Mouse (Mus musculus) CH12.LX (cell line): Measurements from ENCODE around the gene Scarb1. TPM values are rescaled to one million over a fixed set of nuclear protein-coding genes. Genes with fewer than 3 reads are reported as not detected.

Experiments used
- DNase-seq: peaks from one replicate; pipeline ENCODE4 v3.0.0-alpha.2; 2013; ENCODE audit errors: extremely low read depth
- H3K27ac ChIP-seq: 2 replicates; pipeline ENCODE4 v1.5.1; 2012; ENCODE audit warnings: low read depth, mild to moderate bottlenecking, control low read depth, moderate library complexity; ENCODE audit not compliant: insufficient read depth
- H3K27me3 ChIP-seq: replicated peaks from 2 replicates; pipeline ENCODE3; 2012; ENCODE audit warnings: inconsistent platforms
- H3K36me3 ChIP-seq, 2 experiments: replicated peaks in 1 of 2; 2 replicates each; pipeline versions ENCODE3 to v1.6.1; 2012; ENCODE audit warnings: inconsistent platforms in 1 of 2, low read length in 1 of 2, mild to moderate bottlenecking in 1 of 2, mixed read lengths in 1 of 2, moderate library complexity in 1 of 2; ENCODE audit not compliant: control insufficient read depth in 1 of 2, insufficient read depth in 1 of 2
- H3K4me1 ChIP-seq, 2 experiments: 2 replicates each; pipeline ENCODE4 v1.6.1; 2012; ENCODE audit warnings: inconsistent platforms in 1 of 2, moderate library complexity in 1 of 2; ENCODE audit not compliant: insufficient read depth in 2 of 2, control insufficient read depth in 1 of 2
- H3K4me2 ChIP-seq: 2 replicates; pipeline ENCODE4 v1.6.1; 2012; ENCODE audit warnings: low read depth, mild to moderate bottlenecking, control low read depth; ENCODE audit not compliant: poor library complexity, insufficient read depth, severe bottlenecking
- H3K4me3 ChIP-seq, 3 experiments: fragments of 150-350 bp in 1 of 3; sonication (generic) in 1 of 3; replicated peaks in 1 of 3; 2 replicates each; pipeline versions ENCODE3 to v1.5.1; 2011 to 2012; ENCODE audit warnings: low read depth in 2 of 3, low read length in 2 of 3, mild to moderate bottlenecking in 2 of 3, moderate library complexity in 2 of 3, control low read depth in 1 of 3, improper control_type of control experiment in 1 of 3, inconsistent platforms in 1 of 3, mixed read lengths in 1 of 3; ENCODE audit not compliant: poor library complexity in 1 of 3
- H3K79me2 ChIP-seq: replicated peaks from 2 replicates; pipeline ENCODE4 v1.6.1; 2012; ENCODE audit warnings: mild to moderate bottlenecking, moderate library complexity; ENCODE audit not compliant: control insufficient read depth, poor library complexity, insufficient read depth, severe bottlenecking; ENCODE audit errors: extremely low read depth
- H3K9ac ChIP-seq: 2 replicates; pipeline ENCODE4 v1.6.1; 2012; ENCODE audit warnings: low read depth, mild to moderate bottlenecking, control low read depth, moderate library complexity; ENCODE audit not compliant: insufficient read depth
- H3K9me3 ChIP-seq: replicated peaks from 2 replicates; pipeline ENCODE3; 2012; ENCODE audit warnings: low read length, inconsistent platforms, mixed read lengths
- BHLHE40 ChIP-seq: IDR thresholded peaks from 2 replicates; pipeline ENCODE4 v1.6.1; 2011; ENCODE audit warnings: mild to moderate bottlenecking, low read depth, low read length, improper control_type of control experiment
- CTCF ChIP-seq, 2 experiments: IDR thresholded peaks in 1 of 2; conservative IDR thresholded peaks in 1 of 2; 2 replicates each; pipeline ENCODE4 v1.5.1; 2011 to 2012; ENCODE audit warnings: low read depth in 2 of 2, low read length in 2 of 2, improper control_type of control experiment in 1 of 2, inconsistent platforms in 1 of 2, mild to moderate bottlenecking in 1 of 2, moderate library complexity in 1 of 2
- E2F4 ChIP-seq: IDR thresholded peaks from 2 replicates; pipeline ENCODE4 v1.6.1; 2011; ENCODE audit warnings: low read depth, low read length, improper control_type of control experiment; ENCODE audit not compliant: insufficient replicate concordance
- ETS1 ChIP-seq: conservative IDR thresholded peaks from 2 replicates; pipeline ENCODE4 v1.6.1; 2012; ENCODE audit warnings: low read depth, mild to moderate bottlenecking, inconsistent platforms, low read length, improper control_type of control experiment, moderate library complexity
- JUN ChIP-seq: IDR thresholded peaks from 2 replicates; pipeline ENCODE4 v1.6.1; 2011; ENCODE audit warnings: low read depth, mild to moderate bottlenecking, low read length, improper control_type of control experiment, moderate library complexity; ENCODE audit not compliant: insufficient read depth
- KAT2A ChIP-seq: IDR thresholded peaks from 2 replicates; pipeline ENCODE4 v1.6.1; 2012; ENCODE audit warnings: low read length, improper control_type of control experiment, inconsistent platforms; ENCODE audit not compliant: insufficient replicate concordance
- MAZ ChIP-seq: IDR thresholded peaks from 2 replicates; pipeline ENCODE4 v1.6.1; 2012; ENCODE audit warnings: low read depth, mild to moderate bottlenecking, inconsistent platforms, low read length, improper control_type of control experiment, moderate library complexity
- MEF2A ChIP-seq: IDR thresholded peaks from 2 replicates; pipeline ENCODE4 v1.6.1; 2014; ENCODE audit warnings: low read depth, mild to moderate bottlenecking, inconsistent platforms, low read length, improper control_type of control experiment, borderline replicate concordance
- MXI1 ChIP-seq: IDR thresholded peaks from 2 replicates; pipeline ENCODE4 v1.6.1; 2011; ENCODE audit warnings: mild to moderate bottlenecking, low read depth, low read length, improper control_type of control experiment
- MYC ChIP-seq: IDR thresholded peaks from 2 replicates; pipeline ENCODE4 v1.6.1; 2011; ENCODE audit warnings: low read depth, mild to moderate bottlenecking, improper control_type of control experiment, low read length
- NRF1 ChIP-seq: IDR thresholded peaks from 2 replicates; pipeline ENCODE4 v1.6.1; 2014; ENCODE audit warnings: low read depth, mild to moderate bottlenecking, inconsistent platforms, low read length, improper control_type of control experiment, moderate library complexity
- POLR2AphosphoS2 ChIP-seq: IDR thresholded peaks from 2 replicates; pipeline ENCODE4 v1.6.1; 2011; ENCODE audit warnings: low read depth, low read length, improper control_type of control experiment
- RAD21 ChIP-seq: IDR thresholded peaks from 2 replicates; pipeline ENCODE4 v1.6.1; 2011; ENCODE audit warnings: low read depth, mild to moderate bottlenecking, low read length, improper control_type of control experiment, moderate library complexity
- SIN3A ChIP-seq: IDR thresholded peaks from 2 replicates; pipeline ENCODE4 v1.6.1; 2012; ENCODE audit warnings: low read length, improper control_type of control experiment, inconsistent platforms
- SMC3 ChIP-seq: IDR thresholded peaks from 2 replicates; pipeline ENCODE4 v1.6.1; 2011; ENCODE audit warnings: low read depth, low read length, improper control_type of control experiment
- TCF12 ChIP-seq: IDR thresholded peaks from 2 replicates; pipeline ENCODE4 v1.6.1; 2014; ENCODE audit warnings: low read depth, mild to moderate bottlenecking, inconsistent platforms, low read length, improper control_type of control experiment
- USF1 ChIP-seq: IDR thresholded peaks from 2 replicates; pipeline ENCODE4 v1.6.1; 2014; ENCODE audit warnings: low read depth, mild to moderate bottlenecking, inconsistent platforms, low read length, improper control_type of control experiment
- ZC3H11A ChIP-seq: IDR thresholded peaks from 2 replicates; pipeline ENCODE4 v1.6.1; 2012; ENCODE audit warnings: low read depth, mild to moderate bottlenecking, inconsistent platforms, low read length, improper control_type of control experiment
- ZKSCAN1 ChIP-seq: IDR thresholded peaks from 2 replicates; pipeline ENCODE4 v1.6.1; 2012; ENCODE audit warnings: low read depth, inconsistent platforms, low read length, improper control_type of control experiment, borderline replicate concordance
- ZNF384 ChIP-seq: IDR thresholded peaks from 2 replicates; pipeline ENCODE4 v1.6.1; 2012; ENCODE audit warnings: low read depth, low read length, improper control_type of control experiment, inconsistent platforms
- dilution Hi-C: fragments of 300-500 bp; cut with MboI; formaldehyde crosslinking; loops from 2 replicates; pipeline ENCODE4 v1.14.3; 2020; ENCODE audit warnings: low sequenced_read_pairs; ENCODE audit not compliant: extremely low pct_unique_long_range_greater_than_20kb, extremely low pct_ligation_motif_present
- in situ Hi-C: fragments of 300-500 bp; cut with MboI; formaldehyde crosslinking; loops from 3 replicates; pipeline ENCODE4 v1.14.3; 2019; ENCODE audit warnings: low sequenced_read_pairs, low pct_ligation_motif_present, low pct_unique_long_range_greater_than_20kb, mixed read lengths
- polyA plus RNA-seq: library from polyadenylated mRNA; unstranded; fragments of >175 nt; gene quantifications from 2 replicates; pipeline ENCODE4 v1.2.1, GENCODE M21; 2012; ENCODE audit warnings: low read depth; ENCODE audit not compliant: insufficient read length
- total RNA-seq, 2 experiments: library from RNA; depleted of rRNA; stranded (reverse); fragments of 300-350 nt in 1 of 2; fragments of >200 nt in 1 of 2; gene quantifications; 2 replicates each; pipeline ENCODE4 v1.2.3; 2012 to 2014

Scarb1 gene
- total and polyA plus RNA-seq, 3 experiments, result 11.6 to 24.7 (median 20.0) TPM

GRCm38 (mm10) chr5:125368568-125368967, 27.7 kb upstream of the Scarb1 start (continued):
- no peak for TF ChIP-seq SIN3A
- peak; percentile 26 to 88; a peak in 2 of 4 replicates for TF ChIP-seq CTCF (conservative IDR thresholded peaks at IDR 0.05 in 1 of 2, IDR thresholded peaks at IDR 0.05 in 1 of 2; ENCODE audit: low read depth in 2 of 2, low read length in 2 of 2)
- TF ChIP-seq E2F4, result no peak
- TF ChIP-seq MEF2A, result no peak
- TF ChIP-seq MYC, result peak; percentile 47; the same call in 1 of the 2 replicates
- peak; percentile 82 for TF ChIP-seq SMC3
- no peak for TF ChIP-seq POLR2AphosphoS2
- no peak for TF ChIP-seq MXI1
- no peak for TF ChIP-seq ETS1
- TF ChIP-seq MAZ, result no peak
- no peak for TF ChIP-seq ZC3H11A
- TF ChIP-seq, all 38 proteins: peak for 5

- dilution Hi-C loops (no loop called here), in situ Hi-C loops (no loop called here)
- Histone ChIP-seq H3K4me3 (no peak overlapping the region), H3K4me1 (peaks cover 0 to 4% of the 10 kb centered on the region in 2 experiments; a peak in 1 of 4 replicates), H3K9me3 (peaks cover 13% of the 10 kb centered on the region), H3K79me2 (no peaks in the 10 kb centered on the region), H3K27ac (no peak overlapping the region), H3K36me3 (no peaks in the 10 kb centered on the region), H3K27me3 (no peaks in the 10 kb centered on the region), H3K9ac (no peak overlapping the region), H3K4me2 (no peak overlapping the region)
- no peak for TF ChIP-seq POLR2AphosphoS2
- TF ChIP-seq MAZ, result no peak
- peak; percentile 23; the same call in 1 of the 2 replicates for TF ChIP-seq USF1
- no peak for TF ChIP-seq JUN
- TF ChIP-seq TCF12, result no peak
- TF ChIP-seq KAT2A, result no peak
- TF ChIP-seq ZNF384, result peak; percentile 68; the same call in 1 of the 2 replicates
- no peak for DNase-seq
Measured at GRCm38 (mm10) chr5:125368156-125368555, 27.3 kb upstream of the Scarb1 start.

DNA sequence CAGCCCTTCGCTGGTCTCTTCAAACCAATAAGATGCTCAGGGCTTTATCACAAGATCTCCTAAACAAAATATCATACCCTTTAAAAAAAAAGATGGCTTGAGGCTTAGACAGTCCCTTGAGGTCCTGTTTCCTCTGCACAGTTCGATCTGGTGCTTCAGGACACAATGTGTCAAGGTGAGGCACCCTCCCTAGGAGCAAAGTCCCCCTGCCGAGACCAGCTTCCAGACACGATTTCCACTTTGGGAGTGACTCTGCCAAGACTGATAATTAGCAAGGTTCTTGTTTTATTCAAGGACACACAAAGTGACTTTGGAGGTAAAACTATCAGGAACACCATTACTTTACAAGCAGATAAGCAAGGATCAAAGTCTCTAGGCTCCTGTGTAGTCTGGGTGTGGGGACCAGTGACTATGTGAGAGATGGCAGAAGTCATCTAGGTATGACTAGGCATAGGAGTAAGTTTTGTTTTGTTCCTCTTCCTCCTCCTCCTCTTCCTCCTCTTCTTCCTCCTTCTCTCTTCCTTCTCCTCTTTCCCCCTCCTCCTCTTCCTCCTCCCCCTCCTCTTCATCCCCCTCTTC, 24.0 kb upstream of the Scarb1 start:
- Histone ChIP-seq H3K27me3 (no peaks in the 10 kb centered on the region), H3K4me3 (no peak overlapping the region), H3K4me2 (no peak overlapping the region), H3K4me1 (peaks cover 2 to 13% of the 10 kb centered on the region in 2 experiments; a peak in 2 of 4 replicates), H3K9ac (no peak overlapping the region), H3K27ac (no peak overlapping the region), H3K36me3 (no peaks in the 10 kb centered on the region), H3K79me2 (no peaks in the 10 kb centered on the region), H3K9me3 (peaks cover 15% of the 10 kb centered on the region)
- in situ Hi-C loops, result no loop called here
- no peak for DNase-seq
- TF ChIP-seq NRF1, result no peak
- no peak for TF ChIP-seq MYC
- TF ChIP-seq KAT2A, result no peak
- TF ChIP-seq RAD21, result no peak
- TF ChIP-seq ETS1, result no peak
- TF ChIP-seq E2F4, result no peak
- no peak for TF ChIP-seq ZKSCAN1
- no peak for TF ChIP-seq BHLHE40
- dilution Hi-C loops, result no loop called here
